Mouse (Mus musculus) erythroblast, adult 5-6 weeks (primary cell): ENCODE results near the gene Tmem201. TPM values are rescaled to one million over a fixed set of nuclear protein-coding genes. Genes with fewer than 3 reads are reported as not detected.
"Not testable (repeated sequence)": the region's sequence is repeated elsewhere in the genome, so short reads cannot be mapped to it uniquely, and the experiment has no call there.

Experiments
- ATAC-seq: replicated peaks from 2 replicates; pipeline ENCODE4 v1.8.0; 2016; ENCODE audit warnings: moderate number of reproducible peaks, mild to moderate bottlenecking, moderate TSS enrichment, inconsistent platforms; ENCODE audit not compliant: poor library complexity, low FRiP score, severe bottlenecking
- total RNA-seq, 2 experiments: library from RNA; stranded (forward) in 1 of 2; stranded (reverse) in 1 of 2; fragments of 150-400 nt in 1 of 2; fragments of 200-764, 138-1000 nt in 1 of 2; gene quantifications; 2 replicates each; pipeline versions ENCODE4 v1.2.3 to v1.2.4; 2015 to 2017; ENCODE audit warnings: low replicate concordance in 2 of 2

Tmem201 gene
- total RNA-seq, 2 experiments from 2014 or later = 0.85 to 23.2 TPM

- no peak for ATAC-seq
Observed at GRCm38 (mm10) chr4:149750671-149751070, 12.8 kb upstream of the Tmem201 start.

GRCm38 (mm10) chr4:149749663-149750015, 11.8 kb upstream of the Tmem201 start:
- ATAC-seq = not testable (repeated sequence)

GRCm38 (mm10) chr4:149749003-149749662, 11.3 kb upstream of the Tmem201 start:
- ATAC-seq = no peak

GRCm38 (mm10) chr4:149744119-149744518, 6.3 kb upstream of the Tmem201 start:
- no peak for ATAC-seq

- ATAC-seq = no peak
Observed at GRCm38 (mm10) chr4:149742011-149742530, 4.2 kb upstream of the Tmem201 start.

- no peak for ATAC-seq
Observed at GRCm38 (mm10) chr4:149740301-149740700, 2.5 kb upstream of the Tmem201 start.

- no peak for ATAC-seq
Observed at GRCm38 (mm10) chr4:149739478-149739877, 1.6 kb upstream of the Tmem201 start.

- ATAC-seq = no peak
Observed at GRCm38 (mm10) chr4:149736581-149736980, 1.3 kb downstream of the Tmem201 start.

GRCm38 (mm10) chr4:149735624-149736250, 2.1 kb downstream of the Tmem201 start:
- no peak for ATAC-seq

GRCm38 (mm10) chr4:149734730-149735475, 2.9 kb downstream of the Tmem201 start:
- no peak for ATAC-seq

GRCm38 (mm10) chr4:149734246-149734645, 3.6 kb downstream of the Tmem201 start:
- no peak for ATAC-seq

- no peak for ATAC-seq
Observed at GRCm38 (mm10) chr4:149733748-149734147, 4.1 kb downstream of the Tmem201 start.

- ATAC-seq = no peak
Observed at GRCm38 (mm10) chr4:149732800-149733199, 5.0 kb downstream of the Tmem201 start.

- ATAC-seq = no peak
Observed at GRCm38 (mm10) chr4:149732313-149732712, 5.5 kb downstream of the Tmem201 start.

GRCm38 (mm10) chr4:149730827-149731226, 7.0 kb downstream of the Tmem201 start:
- no peak for ATAC-seq

GRCm38 (mm10) chr4:149728810-149729209, 9.0 kb downstream of the Tmem201 start:
- ATAC-seq = no peak

GRCm38 (mm10) chr4:149727636-149728035, 10.2 kb downstream of the Tmem201 start:
- ATAC-seq = no peak

GRCm38 (mm10) chr4:149725661-149726350, 12.0 kb downstream of the Tmem201 start:
- ATAC-seq = 0 out of 2 replicates have a peak, but pooled peaks have one; percentile 53

- ATAC-seq = no peak
Observed at GRCm38 (mm10) chr4:149724916-149725470, 12.9 kb downstream of the Tmem201 start.
